Mouse (Mus musculus): ENCODE data around the gene Ahnak2. TPM values are rescaled to one million over a fixed set of nuclear protein-coding genes. Genes with fewer than 3 reads are reported as not detected.
"Not testable (repeated sequence)": the region's sequence is repeated elsewhere in the genome, so short reads cannot be mapped to it uniquely, and the experiment has no call there.

Gene Ahnak2
- total RNA-seq (2021): 1 to 10 TPM; 5.3 to 5.5 TPM

DNA sequence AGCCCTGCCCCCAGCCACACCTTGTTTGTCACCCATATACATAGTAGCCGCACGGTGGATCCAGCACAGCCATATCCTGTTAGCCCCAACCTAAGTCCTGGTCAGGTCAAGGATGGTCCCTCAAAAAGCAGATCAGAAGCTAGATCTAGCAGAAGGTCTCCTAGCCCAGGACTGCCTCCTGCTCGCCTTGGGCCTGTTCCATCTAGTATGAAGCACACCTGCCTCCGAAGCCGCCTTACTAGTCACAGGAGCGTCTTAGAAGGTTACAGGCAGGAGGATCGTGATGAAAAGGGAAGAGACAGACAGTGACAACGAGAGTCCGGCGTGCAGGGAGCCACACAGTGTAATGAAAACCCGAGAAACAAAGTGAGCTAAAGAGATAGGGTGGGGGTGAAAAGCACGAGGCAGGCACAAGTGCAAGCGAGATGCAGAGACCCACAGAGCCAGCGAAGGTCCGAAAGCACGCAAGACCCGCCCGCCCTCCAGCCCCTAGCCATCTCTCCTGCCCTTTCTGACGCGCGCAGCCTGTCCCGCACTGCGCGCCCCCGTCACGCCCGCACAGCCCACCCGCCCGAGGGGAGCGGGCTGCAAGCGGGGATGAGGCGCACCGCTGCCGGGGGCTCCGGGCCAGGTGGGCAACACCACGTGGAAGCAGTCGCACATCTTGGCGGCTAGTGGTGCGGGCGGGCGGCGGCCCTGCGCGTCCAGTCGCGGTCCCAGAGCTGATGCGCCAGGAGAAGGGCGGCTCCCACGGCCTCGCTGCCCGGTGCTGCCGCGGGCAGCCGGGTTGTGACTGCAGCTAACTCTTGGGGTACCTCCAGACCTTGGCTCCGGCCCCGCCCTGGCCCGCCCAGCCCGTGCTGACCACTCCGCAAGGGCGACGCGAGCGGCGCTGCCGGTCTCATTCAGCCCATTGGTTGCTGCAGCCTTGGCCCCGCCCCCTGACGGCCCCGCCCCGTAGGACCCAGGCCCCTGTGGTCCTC is at the start of gene Ahnak2:
Gene Ahnak2, minus strand, starts transcription at position 794 of the 983 bp plus-strand sequence.
- DNase-seq (ENCODE audit: low spot score in 2 of 2): no peak
- intact Hi-C loops (cut with DNase I): loop anchor here (5.0 kb wide), 1 partner anchor 40 kb away; no protein-coding TSS in a partner anchor

DNA sequence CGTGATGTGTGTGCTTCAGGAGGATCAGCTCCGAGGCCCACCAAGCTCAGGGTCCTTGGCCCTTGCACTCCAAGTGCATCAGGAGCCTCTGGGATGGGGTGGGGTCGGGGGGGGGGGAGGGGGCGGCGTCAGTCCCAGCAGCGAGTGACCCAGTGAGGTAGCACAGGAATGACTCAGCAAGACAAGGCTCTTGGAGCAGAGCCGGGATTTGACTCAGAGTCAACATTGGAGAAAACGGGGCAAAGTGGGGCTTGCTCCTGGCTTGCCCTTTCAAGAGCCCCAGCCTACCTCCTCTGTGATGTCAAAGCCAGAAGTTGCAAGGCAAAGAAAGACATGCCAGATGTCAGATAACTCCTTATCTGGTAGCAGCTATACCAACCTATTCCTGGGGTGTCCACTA is 48.7 kb upstream of the Ahnak2 start:
- no peak for DNase-seq (ENCODE audit: low spot score in 2 of 2)
- intact Hi-C loops (cut with DNase I): no loop called here

GRCm38 (mm10) chr12:112850344-112850743 is 47.9 kb upstream of the Ahnak2 start:
- intact Hi-C loops (cut with DNase I): no loop called here
- DNase-seq (ENCODE audit: low spot score in 2 of 2): no peak

GRCm38 (mm10) chr12:112849235-112850022 is 47.0 kb upstream of the Ahnak2 start:
- DNase-seq (ENCODE audit: low spot score in 2 of 2): no peak
- intact Hi-C loops (cut with DNase I): no loop called here

GRCm38 (mm10) chr12:112847880-112848279 is 45.4 kb upstream of the Ahnak2 start:
- intact Hi-C loops (cut with DNase I): no loop called here
- no peak for DNase-seq (ENCODE audit: low spot score in 2 of 2)

GRCm38 (mm10) chr12:112843803-112844202 is 41.3 kb upstream of the Ahnak2 start:
- peak; percentile 80 to 82 for DNase-seq (ENCODE audit: low spot score in 2 of 2)
- intact Hi-C loops (cut with DNase I): loop anchor here (1.0 to 5.0 kb wide), 2 partner anchors 42 to 97 kb away; partner anchors contain the start of gene Ahnak2

DNA sequence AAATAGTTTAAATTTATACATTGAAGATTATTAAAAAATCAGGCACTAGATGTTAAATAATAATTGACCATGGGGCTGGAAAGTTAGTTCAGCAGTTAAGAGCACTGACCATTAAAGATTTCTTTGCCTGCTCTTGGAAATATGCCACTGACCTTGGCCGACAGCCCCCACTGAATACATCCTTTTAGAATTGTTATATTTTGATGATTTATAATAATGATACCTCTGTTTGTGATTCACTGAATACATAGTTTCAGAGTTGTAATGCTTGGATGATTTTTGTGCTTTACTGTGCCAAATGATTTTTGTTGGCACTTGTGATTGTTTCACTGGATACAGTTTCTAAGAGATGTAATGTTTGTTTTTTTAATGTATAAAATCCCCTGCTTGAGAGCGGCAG is 39.7 kb upstream of the Ahnak2 start:
- not testable (repeated sequence) for DNase-seq (ENCODE audit: low spot score in 2 of 2)
- intact Hi-C loops (cut with DNase I): loop anchor here (5.0 kb wide), 1 partner anchor 40 kb away; the partner anchor contains the start of gene Ahnak2

GRCm38 (mm10) chr12:112841338-112841892 is 39.0 kb upstream of the Ahnak2 start:
- DNase-seq (ENCODE audit: low spot score in 2 of 2): not testable (repeated sequence)
- intact Hi-C loops (cut with DNase I): loop anchor here (5.0 kb wide), 1 partner anchor 39 kb away; the partner anchor contains the start of gene Ahnak2

GRCm38 (mm10) chr12:112840209-112841086 is 38.0 kb upstream of the Ahnak2 start:
- intact Hi-C loops (cut with DNase I): loop anchor here (5.0 kb wide), 1 partner anchor 38 kb away; the partner anchor contains the start of gene Ahnak2
- DNase-seq (ENCODE audit: low spot score in 2 of 2): no peak

- intact Hi-C loops (cut with DNase I): no loop called here
- no peak for DNase-seq (ENCODE audit: low spot score in 2 of 2)
Measured at GRCm38 (mm10) chr12:112835046-112835445, 32.6 kb upstream of the Ahnak2 start.

- DNase-seq (ENCODE audit: low spot score in 2 of 2): no peak
- intact Hi-C loops (cut with DNase I): no loop called here
Measured at GRCm38 (mm10) chr12:112833527-112833926, 31.1 kb upstream of the Ahnak2 start.

GRCm38 (mm10) chr12:112832411-112832810 is 30.0 kb upstream of the Ahnak2 start:
- DNase-seq (ENCODE audit: low spot score in 2 of 2): no peak

GRCm38 (mm10) chr12:112830570-112830969 is 28.1 kb upstream of the Ahnak2 start:
- intact Hi-C loops (cut with DNase I): no loop called here
- DNase-seq (ENCODE audit: low spot score in 2 of 2): no peak

More at GRCm38 (mm10) chr12:112832411-112832810, 30.0 kb upstream of the Ahnak2 start:
- intact Hi-C loops (cut with DNase I): no loop called here

- no peak for DNase-seq (ENCODE audit: low spot score in 2 of 2)
- intact Hi-C loops (cut with DNase I): no loop called here
Measured at GRCm38 (mm10) chr12:112830141-112830540, 27.7 kb upstream of the Ahnak2 start.

- peak; percentile 98 for DNase-seq (ENCODE audit: low spot score in 2 of 2)
- intact Hi-C loops (cut with DNase I): loop anchor here (1.0 kb wide), 1 partner anchor 21 kb away; the partner anchor contains the start of gene Clba1
Measured at GRCm38 (mm10) chr12:112829244-112829864, 26.9 kb upstream of the Ahnak2 start, which contains the start of gene Cdca4. Gene Cdca4, minus strand, starts transcription at chr12:112829423.

DNA sequence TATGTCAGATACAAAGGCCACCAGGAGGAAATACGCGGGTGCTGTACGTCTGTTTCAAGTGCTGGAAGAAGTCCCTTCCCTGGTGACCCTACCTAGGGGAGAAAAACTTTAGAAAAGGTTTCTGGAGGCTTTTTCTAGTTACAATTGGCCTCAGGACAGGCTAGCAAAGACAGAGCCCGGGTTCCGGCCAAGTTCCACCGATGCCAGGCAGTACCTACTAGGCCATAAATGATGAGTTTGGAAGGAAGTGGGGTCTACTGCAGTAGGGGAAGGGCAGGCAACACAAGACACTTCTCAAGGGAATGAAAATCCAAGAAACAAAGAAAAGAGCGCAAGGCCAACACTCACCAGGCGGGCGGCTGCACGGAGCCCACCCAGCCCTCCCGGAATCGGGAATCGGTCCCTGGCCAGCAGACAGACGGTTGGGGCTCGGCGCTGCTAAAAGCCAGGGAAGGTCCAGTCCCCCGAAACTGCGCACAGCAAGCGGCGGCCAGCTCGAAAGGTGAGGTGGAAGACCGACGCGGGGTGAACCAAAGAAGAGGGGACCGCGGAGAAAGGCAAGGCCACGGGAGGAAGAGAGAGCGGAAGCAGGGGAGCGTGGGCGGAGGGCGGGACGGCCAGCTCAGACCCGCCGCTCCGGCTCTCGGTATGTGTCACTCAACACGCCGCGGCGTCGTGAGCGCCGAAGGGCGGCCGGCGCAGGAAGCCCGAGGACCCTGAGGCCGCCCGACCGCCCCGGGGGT is 26.2 kb upstream of the Ahnak2 start:
- peak in 1 of 2 experiments; percentile 69 for DNase-seq (ENCODE audit: low spot score in 2 of 2)
- intact Hi-C loops (cut with DNase I): loop anchor here (1.0 kb wide), 1 partner anchor 20 kb away; the partner anchor contains the start of gene Clba1

- peak in 1 of 2 experiments; percentile 70 for DNase-seq (ENCODE audit: low spot score in 2 of 2)
- intact Hi-C loops (cut with DNase I): no loop called here
Measured at GRCm38 (mm10) chr12:112825901-112826300, 23.4 kb upstream of the Ahnak2 start.
